Mouse (Mus musculus) bone marrow macrophage, adult 2 months (primary cell): ENCODE measurements around the gene Gcsam.

Experiments used
- CTCF ChIP-seq: IDR thresholded peaks from 2 replicates; pipeline ENCODE4 v1.5.1; 2012; ENCODE audit warnings: low read depth, mild to moderate bottlenecking, low read length, moderate library complexity
- POLR2A ChIP-seq: IDR thresholded peaks from 2 replicates; pipeline ENCODE4 v1.6.1; 2012; ENCODE audit warnings: mild to moderate bottlenecking, low read depth, low read length, borderline replicate concordance

DNA sequence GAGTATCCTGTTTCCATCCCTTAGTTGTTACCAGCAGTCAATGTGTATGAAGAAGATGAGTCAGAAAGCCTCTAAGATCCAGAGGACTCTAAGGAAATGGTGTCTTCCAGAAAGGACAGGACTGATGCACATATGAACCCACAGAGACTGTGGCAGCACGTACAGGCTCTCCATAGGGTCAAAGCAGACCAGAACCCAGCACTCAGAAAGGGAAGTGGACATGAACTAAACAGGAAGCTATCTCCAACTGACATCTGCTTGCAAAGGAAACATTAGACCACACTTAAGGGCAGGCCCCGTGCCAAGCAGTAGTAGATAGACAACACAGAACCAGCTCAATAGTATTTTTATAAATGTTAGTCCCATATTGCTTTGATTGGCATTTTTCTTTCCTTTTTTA, 56.0 kb downstream of the Gcsam start:
- no peak for TF ChIP-seq CTCF
- TF ChIP-seq POLR2A, result no peak
